Comparison of ENCODE assay signal across 8 mouse cellular contexts in genomic region chr11:119081839-119082637, GRCm38 (mm10). TPM values are rescaled to one million over a fixed set of nuclear protein-coding genes. Genes with fewer than 3 reads are reported as not detected.
DNase-seq lines count a peak whose midpoint lies in the region; ATAC-seq and TF ChIP-seq lines count a peak whose summit lies in the region.

No protein-coding gene starts in this region.

- dilution Hi-C loops in CH12.LX (cut with MboI; ENCODE audit: extremely low pct_ligation_motif_present, extremely low pct_unique_long_range_greater_than_20kb, low sequenced_read_pairs): no loop called here

- H3K4me2 ChIP-seq in heart, embryonic 13.5 days: no peak overlapping the region
- H3K4me2 ChIP-seq in CH12.LX (ENCODE audit: insufficient read depth, low read depth, poor library complexity, severe bottlenecking): no peak overlapping the region
- no peak overlapping the region for H3K4me2 ChIP-seq in liver, embryonic 14.5 days (ENCODE audit: low read depth)
- peak overlapping the region; percentile 45; the same call in 1 of the 2 replicates for H3K4me2 ChIP-seq in neural tube, embryonic 15.5 days

- no peaks in the 10 kb centered on the region for H3K9me3 ChIP-seq in heart, embryonic 13.5 days
- peaks cover 3% of the 10 kb centered on the region for H3K9me3 ChIP-seq in CH12.LX (replicated peaks; ENCODE audit: low read length)
- H3K9me3 ChIP-seq in liver, embryonic 14.5 days (ENCODE audit: control insufficient read depth, low read length): no peaks in the 10 kb centered on the region
- H3K9me3 ChIP-seq in neural tube, embryonic 15.5 days (replicated peaks): no peaks in the 10 kb centered on the region

- TF ChIP-seq EP300 in CH12.LX (IDR thresholded peaks at IDR 0.05; ENCODE audit: low read length): no peak
- TF ChIP-seq EP300 in liver, embryonic 14.5 days (IDR thresholded peaks at IDR 0.05; ENCODE audit: low read depth): no peak

- H3K4me3 ChIP-seq in heart, embryonic 13.5 days: no peak overlapping the region
- H3K4me3 ChIP-seq in CH12.LX (replicated peaks in 1 of 3; ENCODE audit: low read depth in 2 of 3, low read length in 2 of 3, poor library complexity in 1 of 3): no peak overlapping the region
- H3K4me3 ChIP-seq in liver, embryonic 14.5 days (ENCODE audit: insufficient read depth in 1 of 2, low read depth in 2 of 2, low read length in 2 of 2): no peak overlapping the region
- H3K4me3 ChIP-seq in neural tube, embryonic 15.5 days (replicated peaks): 0 out of 2 replicates have a peak overlapping the region, but pooled peaks have one; percentile 15

- 0 out of 2 replicates have a peak overlapping the region, but pooled peaks have one; percentile 51 for H3K9ac ChIP-seq in heart, embryonic 13.5 days
- no peak overlapping the region for H3K9ac ChIP-seq in CH12.LX (ENCODE audit: insufficient read depth, low read depth)
- no peak overlapping the region for H3K9ac ChIP-seq in liver, embryonic 14.5 days (replicated peaks)
- no peak overlapping the region for H3K9ac ChIP-seq in neural tube, embryonic 15.5 days (replicated peaks)

- WGBS in heart, embryonic 13.5 days: 43% methylated on average over 21 of the region's 21 CpGs
- 44% methylated on average over 21 of the region's 21 CpGs for WGBS in liver, embryonic 14.5 days (ENCODE audit: insufficient replicate concordance)
- 29% methylated on average over 21 of the region's 21 CpGs for WGBS in neural tube, embryonic 15.5 days

- peak; percentile 39 for TF ChIP-seq RAD21 in CH12.LX (IDR thresholded peaks at IDR 0.05; ENCODE audit: low read depth, low read length)

- peaks cover 35% of the 10 kb centered on the region for H3K27me3 ChIP-seq in heart, embryonic 13.5 days (replicated peaks)
- H3K27me3 ChIP-seq in CH12.LX (replicated peaks): peaks cover under 1% of the 10 kb centered on the region
- peaks cover 18% of the 10 kb centered on the region for H3K27me3 ChIP-seq in liver, embryonic 14.5 days (ENCODE audit: control insufficient read depth, insufficient read depth, low read length)
- peaks cover 20% of the 10 kb centered on the region for H3K27me3 ChIP-seq in neural tube, embryonic 15.5 days (replicated peaks)

- H3K27ac ChIP-seq in heart, embryonic 13.5 days (replicated peaks): no peak overlapping the region
- H3K27ac ChIP-seq in CH12.LX (ENCODE audit: insufficient read depth, low read depth): no peak overlapping the region
- H3K27ac ChIP-seq in liver, embryonic 14.5 days: no peak overlapping the region
- H3K27ac ChIP-seq in neural tube, embryonic 15.5 days (replicated peaks): no peak overlapping the region

- intact Hi-C loops in heart, postnatal 36 days (cut with DNase I): no loop called here
- intact Hi-C loops in gastrocnemius, postnatal 36 days (cut with DNase I): loop anchor here (2.0 kb wide), 1 partner anchor 29 kb away; no protein-coding TSS in a partner anchor

- peaks cover 40% of the 10 kb centered on the region for H3K36me3 ChIP-seq in heart, embryonic 13.5 days
- H3K36me3 ChIP-seq in CH12.LX (replicated peaks in 1 of 2; ENCODE audit: control insufficient read depth in 1 of 2, insufficient read depth in 1 of 2, low read length in 1 of 2): peaks cover 55 to 71% of the 10 kb centered on the region in 2 experiments
- H3K36me3 ChIP-seq in liver, embryonic 14.5 days (replicated peaks; ENCODE audit: control insufficient read depth, insufficient read depth, low read depth): no peaks in the 10 kb centered on the region
- peaks cover 22% of the 10 kb centered on the region for H3K36me3 ChIP-seq in neural tube, embryonic 15.5 days

- peaks cover 56% of the 10 kb centered on the region for H3K79me2 ChIP-seq in CH12.LX (replicated peaks; ENCODE audit: control insufficient read depth, extremely low read depth, insufficient read depth, poor library complexity, severe bottlenecking)

- H3K4me1 ChIP-seq in heart, embryonic 13.5 days: peaks cover 72% of the 10 kb centered on the region
- H3K4me1 ChIP-seq in CH12.LX (ENCODE audit: control insufficient read depth in 1 of 2, insufficient read depth in 2 of 2): peaks cover 27 to 72% of the 10 kb centered on the region in 2 experiments
- H3K4me1 ChIP-seq in liver, embryonic 14.5 days (replicated peaks; ENCODE audit: control insufficient read depth in 2 of 2, insufficient read depth in 2 of 2, low read length in 1 of 2): peaks cover 0 to 16% of the 10 kb centered on the region in 2 experiments; a peak in 3 of 4 replicates
- peaks cover 76% of the 10 kb centered on the region for H3K4me1 ChIP-seq in neural tube, embryonic 15.5 days

- no peak for TF ChIP-seq POLR2A in CH12.LX (IDR thresholded peaks at IDR 0.05; ENCODE audit: low read depth, low read length)

- TF ChIP-seq CTCF in CH12.LX (conservative IDR thresholded peaks at IDR 0.05 in 1 of 2, IDR thresholded peaks at IDR 0.05 in 1 of 2; ENCODE audit: low read depth in 2 of 2, low read length in 2 of 2): peak; percentile 39 to 69; a peak in 3 of 4 replicates
- peak; percentile 75 for TF ChIP-seq CTCF in liver, embryonic 14.5 days (IDR thresholded peaks at IDR 0.05; ENCODE audit: low read depth)

- no peak for DNase-seq in heart, adult 8-10 months (ENCODE audit: low spot score)
- no peak for DNase-seq in CH12.LX (ENCODE audit: extremely low read depth)
- peak; percentile 59 for DNase-seq in cerebellum, adult 9-11 months
- peak; percentile 43 to 58 for DNase-seq in heart, postnatal 36 days
- no peak for DNase-seq in liver, embryonic 14.5 days (ENCODE audit: low read depth in 3 of 3, low spot score in 3 of 3)
- DNase-seq in gastrocnemius, postnatal 36 days: no peak

- in situ Hi-C loops in CH12.LX (cut with MboI; ENCODE audit: low pct_ligation_motif_present, low pct_unique_long_range_greater_than_20kb, low sequenced_read_pairs): no loop called here

- ATAC-seq in heart, embryonic 13.5 days (ENCODE audit: extremely low read depth, insufficient number of reproducible peaks, low FRiP score, low TSS enrichment): no peak
- ATAC-seq in liver, embryonic 14.5 days (ENCODE audit: insufficient read depth): no peak
- no peak for ATAC-seq in neural tube, embryonic 15.5 days (ENCODE audit: low FRiP score)

TF ChIP-seq in CH12.LX, 34 proteins besides CTCF, POLR2A, EP300 and RAD21:
- TF ChIP-seq SMC3 (IDR thresholded peaks at IDR 0.05; ENCODE audit: low read depth, low read length): peak; percentile 73
- no peak for TF ChIP-seq CHD2 (IDR thresholded peaks at IDR 0.05; ENCODE audit: low read length)

RNA-seq across cellular contexts. Expression of gene Cbx4, which starts 4.0 kb away (rescaled TPM):
- 8.0 and 9.5 TPM in 2 replicates for polyA plus RNA-seq in heart, embryonic 13.5 days (2015; fragmentation: Nextera tagmentation; extraction: Ambion mirVana)
- total RNA-seq in heart, adult 8-10 months (2022): 10 to 100 TPM in 1 of 4 experiments, 1 to 10 TPM in 3; 5.2 to 12.8 (median 8.4) TPM
- 30.6 and 40.4 TPM in 2 replicates for total RNA-seq in CH12.LX (2012; rRNA removed)
- 11.4 and 15.0 TPM in 2 replicates for total RNA-seq in CH12.LX (2014; rRNA removed)
- 26.0 and 29.8 TPM in 2 replicates for polyA plus RNA-seq in CH12.LX (2012; ENCODE audit: insufficient read length, low read depth)
- total RNA-seq in heart, postnatal 36 days (2021): 10 to 100 TPM; 11.5 to 13.6 TPM
- polyA plus RNA-seq in liver, embryonic 14.5 days (2012; rRNA removed): 1.8 and 3.3 TPM in 2 replicates
- 1.6 and 2.0 TPM in 2 replicates for polyA plus RNA-seq in liver, embryonic 14.5 days (2014; fragmentation: Nextera tagmentation; extraction: Ambion mirVana)
- polyA plus RNA-seq in neural tube, embryonic 15.5 days (2015; fragmentation: Nextera tagmentation; extraction: Ambion mirVana): 20.2 and 24.2 TPM in 2 replicates
- 1 to 10 TPM; 1.6 to 3.0 TPM for total RNA-seq in gastrocnemius, postnatal 36 days (2021)

RNA-seq across cellular contexts. Expression of gene Cbx8, which starts 41.3 kb away (rescaled TPM):
- polyA plus RNA-seq in heart, embryonic 13.5 days (2015; fragmentation: Nextera tagmentation; extraction: Ambion mirVana): 6.1 and 7.0 TPM in 2 replicates
- total RNA-seq in heart, adult 8-10 months (2022): 1 to 10 TPM; 3.6 to 4.9 (median 4.6) TPM
- total RNA-seq in CH12.LX (2012; rRNA removed): 8.5 and 10.2 TPM in 2 replicates
- total RNA-seq in CH12.LX (2014; rRNA removed): 6.2 and 7.7 TPM in 2 replicates
- polyA plus RNA-seq in CH12.LX (2012; ENCODE audit: insufficient read length, low read depth): 6.0 and 7.5 TPM in 2 replicates
- 1 to 10 TPM; 5.3 to 9.1 TPM for total RNA-seq in heart, postnatal 36 days (2021)
- 0.64 and 0.95 TPM in 2 replicates for polyA plus RNA-seq in liver, embryonic 14.5 days (2012; rRNA removed)
- polyA plus RNA-seq in liver, embryonic 14.5 days (2014; fragmentation: Nextera tagmentation; extraction: Ambion mirVana): 1.6 and 2.1 TPM in 2 replicates
- 7.2 and 7.3 TPM in 2 replicates for polyA plus RNA-seq in neural tube, embryonic 15.5 days (2015; fragmentation: Nextera tagmentation; extraction: Ambion mirVana)
- total RNA-seq in gastrocnemius, postnatal 36 days (2021): 1 to 10 TPM; 1.5 to 1.9 TPM

RNA-seq across cellular contexts. Expression of gene Cbx2, which starts 59.3 kb away (rescaled TPM):
- polyA plus RNA-seq in heart, embryonic 13.5 days (2015; fragmentation: Nextera tagmentation; extraction: Ambion mirVana): 17.6 and 18.9 TPM in 2 replicates
- 1 to 10 TPM; 2.0 to 3.9 (median 2.9) TPM for total RNA-seq in heart, adult 8-10 months (2022)
- total RNA-seq in CH12.LX (2012; rRNA removed) (10.9 and 15.5 TPM in 2 replicates), CH12.LX (2014; rRNA removed) (2.6 and 2.8 TPM in 2 replicates)
- 3.6 and 3.9 TPM in 2 replicates for polyA plus RNA-seq in CH12.LX (2012; ENCODE audit: insufficient read length, low read depth)
- total RNA-seq in heart, postnatal 36 days (2021): 1 to 10 TPM; 3.2 to 3.9 TPM
- 1.4 and 1.7 TPM in 2 replicates for polyA plus RNA-seq in liver, embryonic 14.5 days (2012; rRNA removed)
- 1.8 and 2.4 TPM in 2 replicates for polyA plus RNA-seq in liver, embryonic 14.5 days (2014; fragmentation: Nextera tagmentation; extraction: Ambion mirVana)
- 8.3 and 13.3 TPM in 2 replicates for polyA plus RNA-seq in neural tube, embryonic 15.5 days (2015; fragmentation: Nextera tagmentation; extraction: Ambion mirVana)
- total RNA-seq in gastrocnemius, postnatal 36 days (2021): 1 to 10 TPM in 1 of 2 experiments, under 1 TPM in 1; 0.79 to 1.1 TPM

Comparison
In these comparisons a context has a peak if more than half of its experiments do, and no peak if none do; other contexts are left out.
1. DNase-seq: peak in cerebellum, adult 9-11 months (single experiment) and heart, postnatal 36 days (2 of 2); none in heart, adult 8-10 months (single experiment), CH12.LX (single experiment), liver, embryonic 14.5 days (0 of 3) and gastrocnemius, postnatal 36 days (0 of 2).